Mouse (Mus musculus): ENCODE data around the gene Gm21677. TPM values are rescaled to one million over a fixed set of nuclear protein-coding genes. Genes with fewer than 3 reads are reported as not detected.
"Not testable (repeated sequence)": the region's sequence is repeated elsewhere in the genome, so short reads cannot be mapped to it uniquely, and the experiment has no call there.

The Gm21677 gene
- not detected in 2 replicates for polyA plus RNA-seq (2015; fragmentation: Nextera tagmentation; extraction: Ambion mirVana)

DNA sequence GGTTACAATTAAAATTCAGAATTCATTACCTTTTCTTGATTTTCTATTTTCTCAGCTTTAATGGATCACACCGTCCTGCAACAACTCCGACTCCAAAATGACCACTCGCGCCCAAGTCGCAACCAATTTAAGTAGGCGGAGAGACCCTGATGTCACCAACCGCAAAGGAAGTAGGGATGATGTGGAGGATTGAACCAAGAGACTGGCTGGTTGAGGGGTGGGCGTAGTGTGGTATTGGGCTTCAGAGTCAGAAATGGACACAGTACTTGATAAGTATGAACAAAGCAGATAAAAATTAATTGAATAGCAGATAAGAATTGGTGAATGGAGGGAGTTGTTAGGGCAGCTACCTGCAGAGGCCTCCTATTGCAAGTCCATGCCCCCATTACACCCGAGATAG is at the start of gene Gm21677:
Gm21677 (minus strand) TSS at position 101 of the 400 bp plus-strand sequence.
- not testable (repeated sequence) for ATAC-seq (ENCODE audit: insufficient read depth, low FRiP score); H3K9me3 ChIP-seq (replicated peaks; ENCODE audit: control insufficient read depth, low read length); H3K9ac ChIP-seq (ENCODE audit: low read length); H3K36me3 ChIP-seq (ENCODE audit: control insufficient read depth, insufficient read depth, low read length); H3K4me3 ChIP-seq (replicated peaks; ENCODE audit: low read length); H3K4me2 ChIP-seq (ENCODE audit: low read depth, low read length); H3K27ac ChIP-seq (ENCODE audit: low read length); H3K27me3 ChIP-seq (ENCODE audit: control insufficient read depth, insufficient read depth, low read length); H3K4me1 ChIP-seq (ENCODE audit: control insufficient read depth, insufficient read depth, low read length)
- no CpG with 5 or more reads among the region's 9 CpGs for WGBS

DNA sequence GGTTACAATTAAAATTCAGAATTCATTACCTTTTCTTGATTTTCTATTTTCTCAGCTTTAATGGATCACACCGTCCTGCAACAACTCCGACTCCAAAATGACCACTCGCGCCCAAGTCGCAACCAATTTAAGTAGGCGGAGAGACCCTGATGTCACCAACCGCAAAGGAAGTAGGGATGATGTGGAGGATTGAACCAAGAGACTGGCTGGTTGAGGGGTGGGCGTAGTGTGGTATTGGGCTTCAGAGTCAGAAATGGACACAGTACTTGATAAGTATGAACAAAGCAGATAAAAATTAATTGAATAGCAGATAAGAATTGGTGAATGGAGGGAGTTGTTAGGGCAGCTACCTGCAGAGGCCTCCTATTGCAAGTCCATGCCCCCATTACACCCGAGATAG is 39.0 kb upstream of the Gm21677 start, which contains the start of gene Gm21693:
Gm21693 (minus strand) TSS at position 101 of the 400 bp plus-strand sequence.
- not testable (repeated sequence) for ATAC-seq (ENCODE audit: insufficient read depth, low FRiP score); H3K27ac ChIP-seq (ENCODE audit: low read length); H3K4me1 ChIP-seq (ENCODE audit: control insufficient read depth, insufficient read depth, low read length); H3K9me3 ChIP-seq (replicated peaks; ENCODE audit: control insufficient read depth, low read length); H3K36me3 ChIP-seq (ENCODE audit: control insufficient read depth, insufficient read depth, low read length); H3K4me2 ChIP-seq (ENCODE audit: low read depth, low read length); H3K9ac ChIP-seq (ENCODE audit: low read length); H3K27me3 ChIP-seq (ENCODE audit: control insufficient read depth, insufficient read depth, low read length); H3K4me3 ChIP-seq (replicated peaks; ENCODE audit: low read length)
- WGBS: no CpG with 5 or more reads among the region's 9 CpGs

DNA sequence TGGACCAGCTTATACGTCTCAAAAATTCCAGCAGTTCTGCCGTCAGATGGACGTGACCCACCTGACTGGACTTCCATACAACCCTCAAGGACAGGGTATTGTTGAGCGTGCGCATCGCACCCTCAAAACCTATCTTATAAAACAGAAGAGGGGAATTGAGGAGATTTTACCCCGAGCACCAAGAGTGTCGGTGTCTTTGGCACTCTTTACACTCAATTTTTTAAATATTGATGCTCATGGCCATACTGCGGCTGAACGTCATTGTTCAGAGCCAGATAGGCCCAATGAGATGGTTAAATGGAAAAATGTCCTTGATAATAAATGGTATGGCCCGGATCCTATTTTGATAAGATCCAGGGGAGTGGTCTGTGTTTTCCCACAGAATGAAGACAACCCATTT is 34.4 kb upstream of the Gm21677 start:
- H3K9ac ChIP-seq (ENCODE audit: low read length); H3K27me3 ChIP-seq (ENCODE audit: control insufficient read depth, insufficient read depth, low read length); H3K4me3 ChIP-seq (replicated peaks; ENCODE audit: low read length); ATAC-seq (ENCODE audit: insufficient read depth, low FRiP score); H3K36me3 ChIP-seq (ENCODE audit: control insufficient read depth, insufficient read depth, low read length); H3K9me3 ChIP-seq (replicated peaks; ENCODE audit: control insufficient read depth, low read length); H3K4me2 ChIP-seq (ENCODE audit: low read depth, low read length); H3K27ac ChIP-seq (ENCODE audit: low read length); H3K4me1 ChIP-seq (ENCODE audit: control insufficient read depth, insufficient read depth, low read length): not testable (repeated sequence)
- WGBS: no CpG with 5 or more reads among the region's 11 CpGs

Other genes with a start within 250 kb of the Gm21677 start
- not detected in 2 replicates for gene Gm21693, start 38.9 kb upstream of the Gm21677 start, polyA plus RNA-seq (2015; fragmentation: Nextera tagmentation; extraction: Ambion mirVana)
- not detected in 2 replicates for gene Gm21704, start 103.7 kb upstream of the Gm21677 start, polyA plus RNA-seq (2015; fragmentation: Nextera tagmentation; extraction: Ambion mirVana)
- gene Gm21708, start 103.7 kb upstream of the Gm21677 start, polyA plus RNA-seq (2015; fragmentation: Nextera tagmentation; extraction: Ambion mirVana): not detected in 2 replicates

Data from stomach, embryonic 16.5 days (tissue).